Mouse (Mus musculus): ENCODE measurements around the gene Cblb.

The Cblb gene

DNA sequence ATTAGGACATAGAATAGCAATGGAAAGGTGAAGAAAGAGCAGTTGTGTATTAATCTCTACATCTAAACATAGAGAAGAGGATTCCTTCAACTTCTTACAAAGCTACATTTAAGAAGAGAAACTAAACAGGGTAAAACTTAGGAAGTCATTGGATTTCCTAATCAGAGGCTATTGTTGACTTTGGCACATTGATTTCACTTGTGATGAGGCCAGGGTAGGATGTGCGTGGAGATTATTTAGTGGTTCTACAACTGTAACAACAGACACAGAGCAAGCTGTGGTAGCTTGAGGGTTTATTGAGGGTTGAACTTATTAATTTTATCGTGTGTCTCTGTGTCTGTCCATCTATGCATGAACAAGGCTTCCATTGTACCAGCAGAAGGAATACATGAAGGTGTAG is 7.8 kb downstream of the Cblb start:
- DNase-seq (ENCODE audit: low spot score), result no peak

DNA sequence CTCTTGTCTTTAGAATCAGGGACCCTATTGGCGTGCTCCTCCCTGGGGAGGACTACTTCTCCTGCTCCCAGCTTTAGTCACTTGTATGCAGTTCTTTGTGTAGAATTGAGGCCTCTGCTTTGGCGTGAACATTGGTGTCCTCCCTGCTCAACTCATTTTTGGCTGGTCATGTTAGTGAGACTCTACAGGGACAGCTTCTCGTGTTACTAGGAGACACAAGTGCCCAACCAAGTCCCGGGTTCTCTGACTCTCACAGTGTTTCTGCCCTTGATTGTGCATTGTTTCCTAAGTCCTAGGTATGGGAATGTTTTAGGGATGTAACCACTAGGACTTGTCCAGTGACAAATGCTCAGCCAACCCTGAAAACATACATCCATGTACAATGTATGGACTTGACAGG is 9.9 kb downstream of the Cblb start:
- no peak for DNase-seq (ENCODE audit: low spot score)

DNA sequence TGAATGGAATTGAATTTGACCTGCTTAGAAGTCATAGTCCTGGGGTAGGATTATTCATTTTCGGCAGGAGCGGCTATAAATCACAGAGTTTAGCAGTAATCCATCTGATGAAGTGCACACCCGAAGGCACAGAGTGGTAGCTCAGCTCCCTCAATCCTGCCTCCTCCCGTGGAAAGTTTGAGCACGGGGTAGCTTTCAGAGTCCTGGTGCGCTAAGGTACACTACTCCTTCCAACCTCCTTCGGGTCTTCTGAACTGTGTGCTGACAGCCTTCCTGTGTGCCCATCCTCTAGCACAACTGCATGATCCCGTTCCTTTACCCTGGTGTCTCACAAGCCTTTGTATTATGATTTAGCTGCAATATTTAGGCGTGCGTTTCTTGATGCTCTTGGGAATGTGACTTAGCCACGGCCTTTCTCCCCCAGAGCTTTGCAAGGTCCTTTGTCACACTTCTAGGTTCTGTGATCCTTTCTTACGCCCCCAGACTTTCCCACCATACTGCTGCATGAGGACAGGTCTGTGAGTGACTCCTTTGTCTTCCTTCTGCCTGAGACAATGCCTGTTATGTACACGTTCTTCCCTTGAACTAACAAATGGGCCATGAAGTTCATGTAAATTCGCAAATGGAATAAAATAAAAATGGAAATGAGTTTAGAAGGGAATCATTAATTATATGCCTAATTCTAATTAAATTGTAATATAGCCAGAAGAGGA is 11.8 kb downstream of the Cblb start:
- DNase-seq (ENCODE audit: low spot score), result no peak

- no peak for DNase-seq (ENCODE audit: low spot score)
Observed at GRCm38 (mm10) chr16:52043380-52044117, 12.5 kb downstream of the Cblb start.

GRCm38 (mm10) chr16:52044518-52044917 is 13.5 kb downstream of the Cblb start:
- DNase-seq (ENCODE audit: low spot score), result no peak

DNA sequence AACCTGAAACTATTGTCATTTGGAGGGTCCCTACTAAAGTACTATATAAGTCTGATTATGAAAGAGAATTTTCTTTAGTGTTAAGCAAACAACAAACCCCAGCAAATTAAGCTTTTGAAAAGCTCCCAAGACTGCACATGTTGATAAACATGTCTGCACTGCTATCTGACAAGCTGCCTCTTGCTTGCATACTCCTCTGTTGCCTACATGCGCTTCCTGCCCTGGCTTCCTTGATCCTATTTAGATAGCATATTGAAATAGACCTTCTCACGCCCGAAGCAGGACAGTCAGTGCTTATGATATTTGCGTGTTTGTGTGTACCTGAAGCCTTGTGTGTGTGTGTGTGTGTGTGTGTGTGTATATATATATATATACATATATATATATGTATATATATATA is 14.0 kb downstream of the Cblb start:
- DNase-seq (ENCODE audit: low spot score), result no peak

DNA sequence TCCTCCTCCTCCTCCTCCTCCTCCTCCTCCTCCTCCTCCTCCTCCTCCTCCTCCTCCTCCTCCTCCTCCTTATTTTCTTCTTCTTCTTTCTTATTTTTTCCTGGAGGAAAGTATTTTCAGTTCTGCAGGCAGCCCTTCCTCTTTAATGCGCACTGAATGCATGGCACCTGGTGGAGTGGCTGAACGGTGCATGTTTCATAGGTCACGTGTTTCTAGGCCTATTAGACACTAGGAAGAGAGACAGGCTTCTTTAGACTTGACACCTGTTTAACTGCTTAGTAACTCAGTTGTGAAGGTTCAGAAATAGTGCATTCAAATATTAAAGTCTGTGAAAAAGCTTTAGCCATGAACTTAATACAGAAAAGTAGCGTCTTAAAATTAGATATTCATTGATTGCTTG is 15.4 kb downstream of the Cblb start:
- DNase-seq (ENCODE audit: low spot score), result no peak

- no peak for DNase-seq (ENCODE audit: low spot score)
Observed at GRCm38 (mm10) chr16:52051106-52051505, 20.1 kb downstream of the Cblb start.

DNA sequence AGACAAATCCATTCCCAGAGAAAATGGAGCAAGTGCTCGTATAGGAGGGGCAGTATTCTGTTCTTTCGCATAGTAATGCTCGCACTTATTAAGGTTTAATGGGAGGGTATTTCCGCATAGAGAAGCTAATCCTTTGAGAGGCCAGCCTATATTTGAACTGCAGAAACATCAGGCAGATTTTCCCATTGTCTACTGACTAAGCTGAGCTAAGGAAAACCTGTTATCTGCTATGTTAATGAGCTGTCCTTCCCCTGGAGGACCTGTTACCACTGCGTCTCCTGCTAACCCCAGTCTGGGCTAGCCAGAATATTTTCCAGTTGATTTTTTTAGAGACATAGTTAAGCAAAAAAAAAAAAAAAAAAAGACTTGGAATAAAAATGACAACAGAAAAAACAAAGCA is 21.7 kb downstream of the Cblb start:
- no peak for DNase-seq (ENCODE audit: low spot score)

GRCm38 (mm10) chr16:52055236-52055635 is 24.2 kb downstream of the Cblb start:
- no peak for DNase-seq (ENCODE audit: low spot score)

GRCm38 (mm10) chr16:52056164-52056563 is 25.1 kb downstream of the Cblb start:
- no peak for DNase-seq (ENCODE audit: low spot score)

DNA sequence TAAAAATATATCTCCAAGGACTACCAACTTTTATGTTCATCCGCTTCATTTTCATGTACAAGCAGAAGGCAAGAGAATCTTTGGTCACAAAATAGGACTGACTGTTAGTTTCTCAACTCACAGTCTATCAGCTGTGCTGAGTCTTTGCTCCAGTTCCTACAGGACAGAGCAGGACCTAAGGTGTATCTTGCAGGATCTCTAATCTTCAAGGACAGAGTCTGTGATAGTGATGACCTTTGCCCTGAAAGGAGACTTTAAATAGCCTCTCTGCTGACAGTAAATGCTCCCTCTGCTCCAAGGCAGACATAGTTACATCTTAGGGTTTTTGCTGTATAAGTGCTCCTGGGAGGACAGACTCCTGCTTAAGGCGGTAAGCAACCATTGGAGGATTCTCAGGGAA is 26.3 kb downstream of the Cblb start:
- DNase-seq (ENCODE audit: low spot score), result no peak

DNA sequence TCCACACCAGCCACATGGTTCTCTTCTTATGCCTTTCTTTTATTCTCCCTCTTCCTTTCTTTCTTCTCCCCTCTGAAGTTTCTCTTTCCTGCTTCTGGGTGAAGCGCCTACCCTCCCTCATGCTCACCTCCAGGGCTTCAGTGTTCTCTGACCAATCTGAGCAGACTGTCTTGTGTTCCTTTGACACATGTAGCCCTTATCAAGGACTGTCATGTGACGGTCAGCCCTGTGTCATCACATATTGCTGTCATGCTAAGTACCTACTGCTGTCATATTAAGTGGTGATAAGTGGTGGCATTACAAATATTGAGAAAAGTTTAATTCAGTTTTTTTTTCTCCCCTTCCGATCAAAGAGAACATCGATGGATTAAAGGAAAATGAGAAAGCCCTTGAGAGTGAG is 28.5 kb downstream of the Cblb start:
- no peak for DNase-seq (ENCODE audit: low spot score)

DNA sequence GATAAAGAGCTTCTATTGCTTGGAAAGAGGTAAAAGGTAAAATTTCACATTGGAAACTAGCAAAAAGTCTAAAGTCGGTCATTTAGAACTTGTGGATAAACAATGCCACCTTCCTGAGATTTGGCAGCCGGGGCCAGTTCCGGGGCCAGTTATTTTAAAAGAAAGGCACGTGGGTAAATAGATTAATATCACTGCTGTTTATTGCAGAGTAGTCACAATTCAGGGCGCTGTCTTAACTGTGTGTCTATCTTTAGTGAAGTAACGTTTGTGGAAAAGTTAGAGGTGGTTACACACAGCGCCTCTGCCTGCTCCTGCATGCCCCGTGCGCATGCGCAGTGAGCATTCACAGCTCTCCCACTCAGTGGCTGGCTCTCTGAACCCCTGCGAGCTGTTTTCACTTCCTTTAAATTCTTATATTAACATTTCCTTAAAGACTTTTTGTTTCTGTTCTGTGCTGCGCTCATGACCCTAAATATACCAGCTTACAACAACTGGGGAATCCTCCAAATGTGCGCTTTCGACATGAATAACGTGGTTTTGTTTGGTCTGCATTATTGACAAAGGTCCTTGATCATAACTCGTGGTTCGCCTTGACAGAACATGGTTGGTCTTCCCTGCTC is 29.2 kb downstream of the Cblb start:
- peak; percentile 30 for DNase-seq (ENCODE audit: low spot score)

GRCm38 (mm10) chr16:52061015-52061481 is 30.0 kb downstream of the Cblb start:
- DNase-seq (ENCODE audit: low spot score), result no peak

GRCm38 (mm10) chr16:52064309-52065105 is 33.5 kb downstream of the Cblb start:
- no peak for DNase-seq (ENCODE audit: low spot score)

DNA sequence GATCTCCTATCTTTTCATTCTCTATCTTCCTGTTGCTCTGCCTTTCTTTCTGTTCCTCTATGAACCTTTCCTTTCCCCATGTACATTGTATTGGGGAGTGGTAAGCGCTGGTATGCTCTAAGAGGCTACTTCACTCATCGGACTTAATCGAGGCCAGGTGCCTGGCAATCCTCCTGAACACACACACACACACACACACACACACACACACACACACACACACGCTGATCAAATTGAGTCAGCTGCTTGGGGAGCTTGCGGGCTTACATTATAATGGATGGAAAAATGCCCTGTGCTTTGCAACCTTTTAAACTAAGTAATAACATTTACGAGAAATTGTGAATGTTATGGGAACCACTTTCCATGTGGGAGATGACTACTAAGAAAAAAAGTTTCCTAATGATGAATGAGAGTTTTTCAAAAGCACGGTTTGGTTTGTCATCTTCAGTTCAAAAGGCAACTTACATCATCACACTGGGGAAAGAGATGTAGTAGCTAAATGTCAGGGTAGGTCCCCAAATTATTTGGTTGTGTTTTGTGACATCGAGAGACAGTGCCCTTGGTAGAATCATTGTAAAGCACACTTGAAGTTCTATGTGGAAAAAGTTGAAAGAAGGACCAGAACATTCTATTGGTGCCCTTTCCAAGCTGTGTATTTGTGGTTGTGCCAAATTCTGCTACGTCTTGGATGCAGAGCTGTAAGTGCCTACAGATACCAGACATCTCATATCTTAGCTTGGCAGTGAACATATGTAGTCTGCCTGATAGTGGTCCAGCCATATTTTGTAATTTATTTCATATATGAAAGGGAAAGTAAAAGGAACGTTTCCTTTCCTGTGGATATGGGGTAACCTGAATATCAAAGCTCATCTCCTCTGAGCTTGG is 36.8 kb downstream of the Cblb start:
- DNase-seq (ENCODE audit: low spot score), result no peak

DNA sequence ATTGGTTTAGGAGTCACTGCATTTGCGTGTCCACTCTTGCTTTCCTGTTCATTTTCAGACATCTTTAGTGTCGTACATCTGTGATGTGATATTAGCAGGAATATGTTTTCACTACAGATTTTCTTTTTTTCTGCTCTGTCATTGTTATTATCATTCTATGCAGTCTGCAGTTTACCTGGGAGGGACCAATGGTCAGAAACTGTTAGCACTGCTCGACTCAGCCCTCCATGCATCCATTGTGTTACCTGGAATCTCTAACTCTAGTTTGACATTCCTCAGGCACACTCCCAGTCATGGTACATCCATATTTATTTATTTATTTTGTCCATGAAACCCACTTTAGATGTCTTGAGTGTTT is 37.5 kb downstream of the Cblb start:
- no peak for DNase-seq (ENCODE audit: low spot score)

- no peak for DNase-seq (ENCODE audit: low spot score)
Observed at GRCm38 (mm10) chr16:52069648-52070047, 38.6 kb downstream of the Cblb start.

DNA sequence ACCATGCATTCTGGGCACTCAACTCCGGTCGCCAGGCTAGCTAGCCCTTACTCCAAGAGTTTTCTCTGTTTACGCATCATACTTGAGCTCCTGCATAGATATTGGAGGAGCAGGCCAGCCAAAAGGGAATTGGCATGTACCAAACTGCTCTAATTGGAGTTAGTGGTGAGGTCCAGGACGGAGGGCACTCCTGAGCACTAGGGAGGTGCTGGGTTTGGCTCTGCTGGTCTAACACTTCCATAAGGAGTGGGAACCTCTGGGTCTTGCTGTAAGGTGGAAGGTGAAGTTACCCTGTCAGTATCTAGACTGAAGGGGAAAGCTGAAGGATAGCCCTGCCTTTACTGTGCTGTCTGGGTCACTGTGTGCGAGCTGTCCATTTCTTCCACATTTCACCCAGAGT is 39.1 kb downstream of the Cblb start:
- no peak for DNase-seq (ENCODE audit: low spot score)

DNA sequence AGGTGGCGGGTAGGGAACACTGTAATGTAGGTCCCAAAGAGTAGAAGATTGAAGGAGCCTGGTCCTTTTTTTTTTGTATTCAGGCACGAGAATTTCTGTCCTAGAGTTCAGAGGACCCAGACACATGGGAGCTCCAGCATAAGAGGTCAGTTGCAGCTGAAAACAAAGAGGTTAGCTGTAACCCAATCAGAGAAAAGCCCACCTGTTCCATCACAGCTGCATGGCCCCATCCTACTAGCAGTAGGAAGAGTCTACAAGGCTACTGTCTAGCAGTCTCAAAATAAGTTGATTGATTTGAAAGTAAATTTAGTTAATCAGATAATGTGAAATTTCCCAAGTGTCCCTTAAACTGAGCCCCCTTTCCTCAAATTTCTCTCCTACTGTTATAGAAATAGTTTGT is 40.3 kb downstream of the Cblb start:
- no peak for DNase-seq (ENCODE audit: low spot score)

Data from ovary, adult 18-20 months (tissue).